Mouse (Mus musculus): ENCODE measurements around the gene Filip1l.

DNA sequence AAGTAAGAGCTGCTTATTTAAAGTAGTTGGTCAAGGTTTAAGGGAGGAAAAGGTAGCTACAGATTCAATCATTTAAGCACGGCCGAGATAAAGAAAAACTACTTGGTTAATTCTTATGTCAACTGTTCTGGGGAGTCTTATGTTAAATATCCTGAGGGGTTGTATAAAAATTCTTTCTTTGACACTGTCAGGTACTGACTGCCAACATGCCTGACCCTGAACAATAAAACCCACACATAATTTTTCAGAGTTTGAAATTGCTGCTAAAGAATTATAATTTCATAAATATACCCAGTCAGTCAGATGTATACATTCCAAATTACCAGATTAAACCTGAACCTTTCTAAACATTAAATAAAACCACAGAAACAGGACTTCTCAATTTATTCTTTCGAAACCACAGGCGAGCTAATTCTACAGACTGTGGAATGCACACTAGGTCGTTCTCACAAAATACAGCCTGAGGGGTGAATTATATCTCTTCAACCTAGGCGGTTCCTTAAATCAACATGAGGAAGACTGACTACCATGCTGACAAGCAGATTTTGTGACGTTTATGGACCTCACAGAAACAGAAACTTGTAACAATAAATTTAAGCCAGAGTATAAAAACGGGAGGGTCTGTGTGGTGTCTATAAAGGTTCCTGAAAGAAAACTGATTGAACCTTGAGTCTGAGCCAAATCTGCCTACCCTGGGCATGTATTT, 30.5 kb downstream of the Filip1l start:
- no peak for TF ChIP-seq CTCF (IDR thresholded peaks at IDR 0.05; ENCODE audit: insufficient read depth, low read length)
- no peak for TF ChIP-seq POLR2A (IDR thresholded peaks at IDR 0.05; ENCODE audit: borderline replicate concordance, extremely low read depth, low read depth, low read length)

Measured in lung, adult 2 months (tissue).